Mouse (Mus musculus): ENCODE results near the gene Trip6. TPM values are rescaled to one million over a fixed set of nuclear protein-coding genes. Genes with fewer than 3 reads are reported as not detected.

Gene Trip6
- total and polyA plus RNA-seq, 2 experiments from 2014 or later, result 11.4 to 11.6 TPM

DNA sequence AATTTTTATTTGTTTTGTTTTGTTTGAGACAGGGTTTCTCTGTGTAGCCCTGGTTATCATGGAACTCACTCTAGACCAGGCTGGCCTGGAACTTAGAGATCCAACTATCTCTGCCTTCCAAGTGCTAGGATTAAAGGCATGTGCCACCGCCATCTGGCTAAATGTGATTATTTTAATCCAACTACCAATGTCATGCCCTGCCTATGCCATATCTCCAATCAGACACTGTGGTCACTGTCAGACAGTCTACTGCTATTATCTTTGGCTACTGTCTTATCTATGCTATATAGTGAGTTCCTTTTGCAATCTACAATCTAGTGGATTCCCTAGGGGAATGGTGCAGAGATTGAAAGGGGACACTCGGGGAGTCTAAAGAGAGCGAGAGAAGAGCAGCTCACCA, 6.8 kb upstream of the Trip6 start:
- no peaks in the 10 kb centered on the region for H3K27me3 ChIP-seq (ENCODE audit: insufficient read depth, low read length)
- 98% methylated on average over 3 of the region's 3 CpGs for WGBS
- ATAC-seq, result no peak
- H3K4me1 ChIP-seq (ENCODE audit: insufficient read depth), result no peaks in the 10 kb centered on the region
- H3K9me3 ChIP-seq (ENCODE audit: low read length), result no peaks in the 10 kb centered on the region
- no peak overlapping the region for H3K4me2 ChIP-seq (ENCODE audit: low read depth)
- DNase-seq, result no peak
- no peak overlapping the region for H3K4me3 ChIP-seq (ENCODE audit: low read depth, low read length)
- no peak overlapping the region for H3K9ac ChIP-seq
- no peak for TF ChIP-seq CTCF (IDR thresholded peaks at IDR 0.05; ENCODE audit: low read depth)
- peaks cover 51% of the 10 kb centered on the region for H3K36me3 ChIP-seq (ENCODE audit: insufficient read depth)
- H3K27ac ChIP-seq (ENCODE audit: low read depth, low read length), result no peak overlapping the region

- no peak overlapping the region for H3K4me2 ChIP-seq (ENCODE audit: low read depth)
- TF ChIP-seq CTCF (IDR thresholded peaks at IDR 0.05; ENCODE audit: low read depth), result no peak
- H3K4me1 ChIP-seq (ENCODE audit: insufficient read depth), result peaks cover 10% of the 10 kb centered on the region; the same call in 1 of the 2 replicates
- H3K9me3 ChIP-seq (ENCODE audit: low read length), result no peaks in the 10 kb centered on the region
- DNase-seq, result no peak
- ATAC-seq, result no peak
- WGBS, result 95% methylated on average over 1 of the region's 1 CpGs
- H3K9ac ChIP-seq, result no peak overlapping the region
- H3K36me3 ChIP-seq (ENCODE audit: insufficient read depth), result peaks cover 45% of the 10 kb centered on the region
- no peak overlapping the region for H3K27ac ChIP-seq (ENCODE audit: low read depth, low read length)
- H3K4me3 ChIP-seq (ENCODE audit: low read depth, low read length), result no peak overlapping the region
- H3K27me3 ChIP-seq (ENCODE audit: insufficient read depth, low read length), result no peaks in the 10 kb centered on the region
Measured at GRCm38 (mm10) chr5:137318570-137318969, 4.4 kb upstream of the Trip6 start.

DNA sequence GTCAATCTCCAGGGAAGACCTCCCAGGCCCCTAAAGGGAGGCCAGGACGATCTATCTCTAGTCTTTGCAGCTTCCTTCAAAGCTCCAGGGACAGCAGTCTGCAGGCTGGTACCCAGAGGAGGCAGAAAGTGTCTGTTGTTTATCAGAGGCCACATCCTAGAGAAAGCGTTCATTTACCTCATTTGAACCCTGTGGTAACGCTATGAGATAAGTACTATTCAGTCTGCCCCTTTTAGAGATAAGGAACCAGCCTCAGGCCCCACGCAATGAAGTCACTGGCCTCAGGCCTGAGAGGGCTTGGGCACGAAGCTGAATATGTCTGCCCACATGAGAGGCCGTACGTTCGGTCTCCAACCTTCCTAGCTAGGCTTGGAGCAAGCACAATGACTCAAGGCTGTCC, 3.2 kb upstream of the Trip6 start:
- Histone ChIP-seq H3K36me3 (ENCODE audit: insufficient read depth) (peaks cover 45% of the 10 kb centered on the region), H3K27me3 (ENCODE audit: insufficient read depth, low read length) (no peaks in the 10 kb centered on the region), H3K4me2 (ENCODE audit: low read depth) (no peak overlapping the region), H3K9me3 (ENCODE audit: low read length) (no peaks in the 10 kb centered on the region), H3K27ac (ENCODE audit: low read depth, low read length) (no peak overlapping the region), H3K9ac (no peak overlapping the region), H3K4me1 (ENCODE audit: insufficient read depth) (peaks cover 10% of the 10 kb centered on the region; the same call in 1 of the 2 replicates), H3K4me3 (ENCODE audit: low read depth, low read length) (no peak overlapping the region)
- no peak for DNase-seq
- TF ChIP-seq CTCF (IDR thresholded peaks at IDR 0.05; ENCODE audit: low read depth), result no peak
- WGBS, result 93% methylated on average over 8 of the region's 8 CpGs
- ATAC-seq, result no peak

- Histone ChIP-seq H3K27me3 (ENCODE audit: insufficient read depth, low read length) (no peaks in the 10 kb centered on the region), H3K4me3 (ENCODE audit: low read depth, low read length) (no peak overlapping the region), H3K9me3 (ENCODE audit: low read length) (no peaks in the 10 kb centered on the region), H3K4me1 (ENCODE audit: insufficient read depth) (peaks cover 10% of the 10 kb centered on the region; the same call in 1 of the 2 replicates), H3K27ac (ENCODE audit: low read depth, low read length) (no peak overlapping the region), H3K9ac (no peak overlapping the region), H3K4me2 (ENCODE audit: low read depth) (no peak overlapping the region), H3K36me3 (ENCODE audit: insufficient read depth) (peaks cover 34% of the 10 kb centered on the region)
- peak; percentile 10 for DNase-seq
- WGBS, result 45% methylated on average over 30 of the region's 30 CpGs
- peak; percentile 45; the same call in 1 of the 2 replicates for TF ChIP-seq CTCF (IDR thresholded peaks at IDR 0.05; ENCODE audit: low read depth)
- ATAC-seq, result no peak
Measured at GRCm38 (mm10) chr5:137315084-137315903, 1.1 kb upstream of the Trip6 start.

- peak overlapping the region; percentile 60 for H3K4me2 ChIP-seq (ENCODE audit: low read depth)
- ATAC-seq, result peak; percentile 23; the same call in 1 of the 2 replicates
- no peaks in the 10 kb centered on the region for H3K27me3 ChIP-seq (ENCODE audit: insufficient read depth, low read length)
- peaks cover 10% of the 10 kb centered on the region; the same call in 1 of the 2 replicates for H3K4me1 ChIP-seq (ENCODE audit: insufficient read depth)
- peaks cover 31% of the 10 kb centered on the region for H3K36me3 ChIP-seq (ENCODE audit: insufficient read depth)
- no peak for TF ChIP-seq CTCF (IDR thresholded peaks at IDR 0.05; ENCODE audit: low read depth)
- DNase-seq, result no peak
- peak overlapping the region; percentile 46; the same call in 1 of the 2 replicates for H3K27ac ChIP-seq (ENCODE audit: low read depth, low read length)
- no peaks in the 10 kb centered on the region for H3K9me3 ChIP-seq (ENCODE audit: low read length)
- peak overlapping the region; percentile 55; the same call in 1 of the 2 replicates for H3K9ac ChIP-seq
- 4% methylated on average over 22 of the region's 22 CpGs for WGBS
- peak overlapping the region; percentile 30 for H3K4me3 ChIP-seq (ENCODE audit: low read depth, low read length)
Measured at GRCm38 (mm10) chr5:137313466-137314192, 575 bp downstream of the Trip6 start.

GRCm38 (mm10) chr5:137308356-137308755, 5.8 kb downstream of the Trip6 start:
- Histone ChIP-seq H3K9ac (peak overlapping the region; percentile 94; the same call in 1 of the 2 replicates), H3K4me3 (ENCODE audit: low read depth, low read length) (peak overlapping the region; percentile 77), H3K36me3 (ENCODE audit: insufficient read depth) (peaks cover 5% of the 10 kb centered on the region; the same call in 1 of the 2 replicates), H3K27me3 (ENCODE audit: insufficient read depth, low read length) (no peaks in the 10 kb centered on the region), H3K27ac (ENCODE audit: low read depth, low read length) (peak overlapping the region; percentile 97), H3K4me2 (ENCODE audit: low read depth) (peak overlapping the region; percentile 55), H3K9me3 (ENCODE audit: low read length) (no peaks in the 10 kb centered on the region), H3K4me1 (ENCODE audit: insufficient read depth) (peaks cover 20% of the 10 kb centered on the region)
- no peak for ATAC-seq
- DNase-seq, result no peak
- WGBS, result 94% methylated on average over 4 of the region's 4 CpGs
- TF ChIP-seq CTCF (IDR thresholded peaks at IDR 0.05; ENCODE audit: low read depth), result 0 out of 2 replicates have a peak, but pooled peaks have one; percentile 7
